Comparison of ENCODE assay signal across 8 mouse cellular contexts in genomic region chr19:6057313-6058096, GRCm38 (mm10). TPM values are rescaled to one million over a fixed set of nuclear protein-coding genes. Genes with fewer than 3 reads are reported as not detected.
DNase-seq lines count a peak whose midpoint lies in the region; ATAC-seq and TF ChIP-seq lines count a peak whose summit lies in the region.

Mrpl49 (minus strand) TSS chr19:6057785.
Fau (plus strand) TSS chr19:6057844.

- DNase-seq in forebrain, embryonic 14.5 days (ENCODE audit: low spot score): peak; percentile 99
- peak; percentile 99 to 100 for DNase-seq in heart, postnatal 14 days
- DNase-seq in layer of hippocampus, adult 11-12 months (ENCODE audit: low spot score): peak; percentile 99
- peak; percentile 98 to 99 for DNase-seq in lung, adult 18-20 months
- DNase-seq in testis, postnatal 14 days (ENCODE audit: low spot score): peak; percentile 99

- intact Hi-C loops in heart, postnatal 14 days (cut with DNase I): loop anchor here (2.0 kb wide), 1 partner anchor 27 kb away; the partner anchor contains the start of genes Cdca5 and Zfpl1

- peaks cover 45% of the 10 kb centered on the region for H3K36me3 ChIP-seq in ES-Bruce4 (ENCODE audit: control insufficient read depth, insufficient read depth, low read length, poor library complexity, severe bottlenecking)
- H3K36me3 ChIP-seq in forebrain, embryonic 14.5 days (ENCODE audit: control insufficient read depth, insufficient read depth, low read length): peaks cover 48% of the 10 kb centered on the region
- H3K36me3 ChIP-seq in neural tube, embryonic 15.5 days: peaks cover 42% of the 10 kb centered on the region

- H3K4me3 ChIP-seq in ES-Bruce4 (ENCODE audit: low read depth, low read length): peak within 1 kb of the TSS; percentile 89
- H3K4me3 ChIP-seq in forebrain, embryonic 14.5 days (ENCODE audit: low read depth, low read length): peak within 1 kb of the TSS; percentile 59
- H3K4me3 ChIP-seq in neural tube, embryonic 15.5 days (replicated peaks): peak within 1 kb of the TSS; percentile 91

- H3K9me3 ChIP-seq in ES-Bruce4 (replicated peaks; ENCODE audit: control insufficient read depth, insufficient read depth, low read length, poor library complexity, severe bottlenecking): no peaks in the 10 kb centered on the region
- H3K9me3 ChIP-seq in forebrain, embryonic 14.5 days (replicated peaks; ENCODE audit: control insufficient read depth, low read length): no peaks in the 10 kb centered on the region
- no peaks in the 10 kb centered on the region for H3K9me3 ChIP-seq in neural tube, embryonic 15.5 days (replicated peaks)

- H3K9ac ChIP-seq in ES-Bruce4 (ENCODE audit: low read depth, poor library complexity, severe bottlenecking): peak within 1 kb of the TSS; percentile 84
- H3K9ac ChIP-seq in forebrain, embryonic 14.5 days (ENCODE audit: low read length): peak within 1 kb of the TSS; percentile 87
- H3K9ac ChIP-seq in neural tube, embryonic 15.5 days (replicated peaks): peak within 1 kb of the TSS; percentile 91

- under 1% methylated on average over 55 of the region's 63 CpGs for WGBS in forebrain, embryonic 14.5 days
- under 1% methylated on average over 57 of the region's 63 CpGs for WGBS in neural tube, embryonic 15.5 days

- H3K4me1 ChIP-seq in ES-Bruce4 (ENCODE audit: control insufficient read depth, insufficient read depth, low read length): no peaks in the 10 kb centered on the region
- H3K4me1 ChIP-seq in forebrain, embryonic 14.5 days (ENCODE audit: control insufficient read depth, insufficient read depth, low read length): peaks cover 22% of the 10 kb centered on the region
- H3K4me1 ChIP-seq in neural tube, embryonic 15.5 days: peaks cover 49% of the 10 kb centered on the region

- H3K27ac ChIP-seq in ES-Bruce4 (ENCODE audit: insufficient read depth, low read length): no peak within 1 kb of the TSS
- peak within 1 kb of the TSS; percentile 78 for H3K27ac ChIP-seq in forebrain, embryonic 14.5 days (ENCODE audit: low read depth, low read length)
- peak within 1 kb of the TSS; percentile 87 for H3K27ac ChIP-seq in neural tube, embryonic 15.5 days (replicated peaks)

- H3K4me2 ChIP-seq in forebrain, embryonic 14.5 days (ENCODE audit: low read length): peak within 1 kb of the TSS; percentile 81
- H3K4me2 ChIP-seq in neural tube, embryonic 15.5 days: peak within 1 kb of the TSS; percentile 83

- peak; percentile 96 for TF ChIP-seq POLR2A in ES-Bruce4 (IDR thresholded peaks at IDR 0.05; ENCODE audit: insufficient read depth, low read length)

- no peak for TF ChIP-seq EP300 in ES-Bruce4 (IDR thresholded peaks at IDR 0.05; ENCODE audit: insufficient read depth, low read depth, low read length)

- ATAC-seq in cerebellum, adult (ENCODE audit: insufficient number of reproducible peaks, low FRiP score, low TSS enrichment): peak; percentile 77; the same call in 1 of the 2 replicates
- ATAC-seq in forebrain, embryonic 14.5 days: peak; percentile 88
- ATAC-seq in neural tube, embryonic 15.5 days (ENCODE audit: low FRiP score): peak; percentile 90

- TF ChIP-seq CTCF in ES-Bruce4 (IDR thresholded peaks at IDR 0.05; ENCODE audit: low read depth, low read length): no peak

- H3K27me3 ChIP-seq in ES-Bruce4 (ENCODE audit: control insufficient read depth, insufficient read depth, low read length, poor library complexity, severe bottlenecking): no peaks in the 10 kb centered on the region
- H3K27me3 ChIP-seq in forebrain, embryonic 14.5 days (replicated peaks; ENCODE audit: control insufficient read depth, insufficient read depth, low read length): no peaks in the 10 kb centered on the region
- no peaks in the 10 kb centered on the region for H3K27me3 ChIP-seq in neural tube, embryonic 15.5 days (replicated peaks)

RNA-seq across cellular contexts. Expression of gene Mrpl49, which starts in this region (rescaled TPM):
- 44.9 and 65.1 TPM in 2 replicates for polyA plus RNA-seq in ES-Bruce4 (2011; ENCODE audit: insufficient read depth, insufficient read length, low read depth, missing spikeins)
- polyA plus RNA-seq in forebrain, embryonic 14.5 days (2014; fragmentation: Nextera tagmentation; extraction: Ambion mirVana): 82.8 and 85.5 TPM in 2 replicates
- 10 to 100 TPM; 37.1 to 37.4 TPM for total RNA-seq in heart, postnatal 14 days (2021)
- polyA plus RNA-seq in neural tube, embryonic 15.5 days (2015; fragmentation: Nextera tagmentation; extraction: Ambion mirVana): 60.1 and 66.9 TPM in 2 replicates

RNA-seq across cellular contexts. Expression of gene Fau, which starts in this region (rescaled TPM):
- 1,239 and 1,271 TPM in 2 replicates for polyA plus RNA-seq in ES-Bruce4 (2011; ENCODE audit: insufficient read depth, insufficient read length, low read depth, missing spikeins)
- polyA plus RNA-seq in forebrain, embryonic 14.5 days (2014; fragmentation: Nextera tagmentation; extraction: Ambion mirVana): 626 and 785 TPM in 2 replicates
- 100 to 1,000 TPM; 597 to 635 TPM for total RNA-seq in heart, postnatal 14 days (2021)
- polyA plus RNA-seq in neural tube, embryonic 15.5 days (2015; fragmentation: Nextera tagmentation; extraction: Ambion mirVana): 522 and 591 TPM in 2 replicates
